Mouse (Mus musculus) kidney, adult 11 months (tissue): ENCODE measurements around the gene Gas2l1.
"Not testable (repeated sequence)": the region's sequence is repeated elsewhere in the genome, so short reads cannot be mapped to it uniquely, and the experiment has no call there.

ENCODE experiments used
- DNase-seq: peaks from one replicate; pipeline ENCODE4 v3.0.0; 2022

Gas2l1 gene

DNA sequence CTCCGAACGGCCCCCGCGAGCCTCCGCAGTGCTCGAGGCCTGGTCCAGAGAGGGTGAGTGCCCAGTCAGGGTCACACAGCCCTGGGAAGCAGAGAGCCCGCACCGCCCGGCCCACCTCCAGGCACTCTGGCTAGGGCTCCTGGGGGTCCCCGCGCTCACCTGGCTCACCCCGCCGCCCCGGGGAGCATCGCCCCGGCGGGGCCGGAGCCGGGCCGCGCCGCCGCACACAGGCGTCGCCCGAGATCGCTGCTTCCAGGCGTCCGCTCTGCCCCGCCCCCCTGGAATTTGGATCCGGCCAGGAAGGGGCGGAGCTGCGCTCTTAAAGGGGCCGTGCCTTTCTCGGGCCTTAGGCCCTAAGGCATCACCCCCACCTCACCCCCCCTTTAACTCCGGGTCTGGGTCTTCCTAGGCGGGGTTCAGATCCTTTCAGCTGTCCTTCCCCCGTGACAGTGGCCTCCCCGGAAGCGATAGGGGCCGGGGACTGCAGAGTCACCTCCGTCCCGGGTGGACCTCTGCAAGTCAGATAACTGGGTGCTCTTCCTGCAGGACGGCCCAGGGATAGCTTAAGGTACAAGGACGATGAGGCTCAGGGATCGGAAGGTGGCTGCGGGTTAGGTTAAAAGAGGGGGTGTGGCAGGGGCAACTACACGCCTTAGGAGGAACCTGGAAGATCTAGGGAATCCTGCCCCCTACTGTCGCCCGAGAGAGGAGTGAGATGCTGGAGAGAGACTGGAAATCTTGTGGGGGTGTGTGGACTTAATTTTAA, at the start of gene Gas2l1:
Gas2l1 (minus strand) TSS at position 272 of the 766 bp plus-strand sequence.
- peak; percentile 86 for DNase-seq

DNA sequence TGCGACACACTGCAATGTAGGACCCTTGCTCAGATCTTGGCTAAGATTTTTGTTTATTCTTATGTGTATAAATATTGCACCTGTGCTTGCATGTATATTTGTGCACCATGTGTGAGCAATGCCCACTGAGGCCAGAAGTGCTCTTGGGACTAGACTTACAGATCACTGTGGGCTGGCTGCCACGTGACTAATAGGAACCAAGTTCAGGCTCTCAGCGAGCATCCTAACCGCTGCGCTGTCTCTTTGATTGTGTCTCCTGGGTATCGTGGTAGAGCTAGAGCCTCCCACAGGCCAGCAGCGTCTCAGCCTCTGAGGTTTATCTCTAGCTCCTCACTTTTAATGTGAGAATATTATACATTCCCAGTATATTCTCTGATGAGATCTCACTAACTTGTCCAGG, 48.5 kb upstream of the Gas2l1 start:
- DNase-seq = no peak

DNA sequence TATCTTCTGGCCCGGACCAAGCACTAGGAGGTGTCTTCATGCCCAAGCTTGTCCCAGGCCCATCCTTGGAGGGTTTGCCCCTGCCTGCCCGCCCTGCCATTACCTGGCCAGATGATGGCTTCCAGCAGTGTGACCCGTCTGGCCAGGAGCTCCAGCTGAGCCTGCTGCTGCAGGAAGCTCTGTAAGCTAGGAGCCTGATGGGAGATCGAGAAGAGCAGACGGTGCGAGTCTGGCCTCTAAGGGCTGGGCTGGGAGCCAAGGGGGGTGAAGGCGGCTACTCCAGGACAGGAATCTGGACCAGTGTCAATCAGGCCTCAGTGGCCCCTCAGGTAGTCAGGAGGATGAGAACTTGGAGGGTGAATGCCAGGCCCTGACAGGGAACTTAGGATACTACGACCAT, 44.3 kb upstream of the Gas2l1 start:
- DNase-seq = no peak

DNA sequence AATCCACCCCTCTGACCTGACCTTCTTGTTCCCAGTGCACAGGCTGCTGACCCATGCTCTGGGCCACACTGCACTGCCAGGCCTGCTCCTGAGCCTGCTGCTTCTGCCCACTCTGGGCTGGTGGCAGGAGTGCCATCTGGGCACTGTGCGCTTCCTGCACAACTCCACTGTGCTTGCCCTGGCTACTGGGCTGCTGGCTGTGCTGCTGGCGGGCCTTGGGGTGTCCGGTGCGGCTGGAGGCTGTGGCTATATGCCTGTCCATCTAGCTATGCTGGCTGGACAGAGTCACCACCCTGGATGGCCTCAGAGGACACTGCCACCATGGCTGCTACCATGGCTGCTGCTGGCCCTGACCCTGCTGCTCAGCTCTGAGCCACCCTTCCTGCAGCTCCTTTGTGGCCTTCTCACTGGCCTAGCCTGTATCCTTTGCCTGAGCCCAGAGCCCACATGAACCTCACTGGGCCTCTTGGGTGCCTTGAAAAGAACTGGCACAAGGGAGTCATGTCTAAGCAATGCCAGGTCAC, 38.9 kb upstream of the Gas2l1 start:
- no peak for DNase-seq

DNA sequence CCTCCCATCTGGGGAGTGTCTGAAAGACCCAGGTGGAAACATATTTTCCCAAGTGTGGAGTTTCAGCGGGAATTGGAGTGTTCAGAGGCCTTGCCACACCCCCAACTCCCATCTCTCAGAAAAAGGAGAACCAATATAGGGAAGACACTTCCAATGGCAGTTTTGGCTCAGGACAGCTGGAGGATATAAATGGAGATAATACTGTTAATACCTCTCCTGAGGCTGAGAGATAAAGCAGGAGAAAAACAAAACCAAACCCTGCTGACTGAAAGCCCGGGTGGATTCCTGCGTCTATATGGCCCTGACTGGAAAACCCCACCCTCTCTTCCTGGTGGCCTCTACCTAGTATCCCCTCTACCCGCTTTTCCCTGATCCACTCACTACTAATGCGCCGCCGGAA, 37.3 kb upstream of the Gas2l1 start:
- no peak for DNase-seq

DNA sequence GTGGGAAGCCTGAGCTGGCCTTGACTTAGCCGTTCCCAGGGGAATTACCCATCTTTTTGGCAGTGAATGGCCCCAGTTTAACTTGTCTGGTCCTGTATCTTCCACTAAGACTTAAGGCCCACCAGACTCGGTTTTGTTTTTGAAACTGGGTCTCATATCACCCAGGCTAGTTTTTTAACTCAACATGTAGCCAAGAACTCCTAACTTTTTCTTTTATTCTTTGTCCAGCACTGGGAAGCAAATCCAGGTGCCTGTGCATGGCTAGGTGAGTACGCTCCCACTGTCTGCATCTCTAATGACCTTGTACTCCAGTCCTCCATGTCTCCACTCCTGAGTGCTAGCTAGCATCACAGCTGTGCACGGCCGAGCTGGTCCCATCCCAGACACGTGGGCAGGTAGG, 36.5 kb upstream of the Gas2l1 start:
- DNase-seq = no peak

DNA sequence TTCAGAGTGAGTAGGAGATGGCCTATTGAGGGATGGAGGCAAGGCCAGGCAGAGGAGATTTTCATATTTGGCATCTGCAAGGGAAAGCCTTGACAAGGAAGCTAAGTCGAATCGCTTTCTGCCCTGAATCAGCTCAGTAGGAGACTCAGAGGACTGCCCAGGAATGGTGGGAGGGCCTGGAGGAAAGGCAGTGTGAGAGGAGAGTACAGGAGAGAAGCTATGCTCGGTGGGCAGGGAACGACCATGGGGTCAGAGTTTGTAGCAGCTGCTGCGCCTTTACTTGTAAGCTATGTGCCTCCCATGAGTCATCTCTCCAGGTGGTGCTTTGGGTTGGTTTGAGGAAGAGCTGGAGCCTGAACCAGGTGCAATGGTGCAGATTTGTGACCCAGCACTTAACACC, 35.7 kb upstream of the Gas2l1 start:
- DNase-seq = no peak

DNA sequence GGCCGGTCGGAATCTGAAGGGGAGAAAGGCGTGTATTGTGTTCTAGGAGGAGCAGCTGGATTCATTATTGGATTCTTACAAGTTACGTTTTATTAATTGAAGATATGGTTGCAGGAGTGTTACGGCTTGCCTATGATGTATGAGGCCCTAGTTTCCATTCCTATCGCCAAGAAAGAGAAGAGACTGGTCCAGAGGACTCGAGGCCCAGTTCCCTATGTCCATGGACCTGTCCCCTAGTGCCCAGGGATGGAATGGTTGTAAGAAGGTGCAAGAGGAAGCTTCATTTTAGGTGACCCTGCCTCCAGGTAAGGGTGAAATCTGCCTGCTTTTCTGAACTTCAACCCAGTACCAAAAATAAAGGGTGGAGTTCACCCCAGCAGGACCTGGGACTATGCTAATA, 35.2 kb upstream of the Gas2l1 start:
- no peak for DNase-seq

DNA sequence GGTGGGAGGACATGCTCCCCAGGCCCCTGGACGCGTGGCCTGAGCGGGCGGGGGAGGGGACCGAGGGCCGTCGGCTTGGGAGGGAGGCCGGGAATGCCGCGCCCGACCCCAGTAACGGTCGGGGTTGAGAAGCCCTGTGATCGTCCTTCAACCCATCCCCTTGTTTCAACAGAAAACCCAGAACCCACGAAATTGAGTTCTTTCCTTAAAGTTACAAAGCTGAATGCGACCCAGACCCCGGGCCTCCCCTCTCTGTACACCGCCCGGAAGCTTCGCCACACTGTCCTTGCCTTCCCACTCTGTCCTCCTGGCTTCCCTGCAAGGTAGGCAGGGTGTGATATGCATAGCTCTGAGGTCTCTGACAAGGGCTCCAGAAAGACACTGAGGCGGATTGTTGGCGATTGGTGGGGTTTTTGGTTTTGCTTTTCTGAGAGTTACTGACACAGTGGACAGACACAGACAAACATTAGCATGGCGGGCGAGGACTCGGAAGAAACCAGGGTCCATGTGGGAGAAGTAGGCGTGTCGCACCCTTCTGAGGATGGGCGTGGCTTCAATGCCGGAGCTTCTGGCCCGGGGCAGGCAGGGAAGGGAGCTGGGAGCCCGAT, 34.6 kb upstream of the Gas2l1 start:
- peak; percentile 83 for DNase-seq

DNA sequence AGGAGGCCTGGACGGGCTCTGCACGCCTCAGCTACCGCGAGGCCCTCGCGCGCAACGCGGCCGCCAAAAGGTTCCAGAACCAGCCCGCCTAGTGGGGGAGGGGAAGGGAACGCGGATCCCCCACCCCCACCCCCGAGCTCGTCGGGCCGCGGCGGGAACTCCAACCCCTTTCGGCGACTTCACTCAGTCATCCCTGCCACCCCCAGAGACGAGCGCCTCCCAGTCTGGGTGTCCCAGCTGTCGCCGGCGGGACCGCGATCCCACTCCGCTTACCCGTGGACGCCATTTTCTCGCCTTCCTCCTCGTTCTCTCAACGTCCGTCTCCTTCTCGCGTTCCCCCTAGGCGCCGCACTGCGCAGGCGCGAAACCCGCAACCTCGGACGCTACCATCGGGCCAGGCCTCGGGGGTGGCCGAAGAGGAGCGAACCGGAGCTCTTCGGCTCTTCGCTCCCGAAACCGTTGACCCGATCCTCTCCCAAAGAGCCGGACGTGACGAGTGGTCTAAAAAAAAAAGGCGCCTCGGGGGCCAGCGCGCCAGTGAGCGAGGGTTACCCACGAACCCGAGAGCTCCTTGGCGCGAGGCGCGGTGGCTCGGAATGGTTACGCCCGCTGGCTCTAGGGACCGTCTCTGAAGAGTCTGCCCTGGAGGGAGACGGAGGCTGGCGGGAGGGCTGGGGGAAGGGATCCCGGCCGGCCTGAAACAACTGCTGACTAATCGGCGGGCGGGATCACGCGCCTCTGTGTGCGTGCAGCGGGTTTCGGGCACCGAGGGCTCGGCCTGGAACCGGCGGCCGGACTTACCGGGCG, 33.8 kb upstream of the Gas2l1 start, which contains the start of the genes Rhbdd3 and Ewsr1:
Rhbdd3 (plus strand) TSS at position 191 of the 807 bp plus-strand sequence.
Ewsr1 (minus strand) TSS at position 531 of the 807 bp plus-strand sequence.
- DNase-seq = peak; percentile 94

DNA sequence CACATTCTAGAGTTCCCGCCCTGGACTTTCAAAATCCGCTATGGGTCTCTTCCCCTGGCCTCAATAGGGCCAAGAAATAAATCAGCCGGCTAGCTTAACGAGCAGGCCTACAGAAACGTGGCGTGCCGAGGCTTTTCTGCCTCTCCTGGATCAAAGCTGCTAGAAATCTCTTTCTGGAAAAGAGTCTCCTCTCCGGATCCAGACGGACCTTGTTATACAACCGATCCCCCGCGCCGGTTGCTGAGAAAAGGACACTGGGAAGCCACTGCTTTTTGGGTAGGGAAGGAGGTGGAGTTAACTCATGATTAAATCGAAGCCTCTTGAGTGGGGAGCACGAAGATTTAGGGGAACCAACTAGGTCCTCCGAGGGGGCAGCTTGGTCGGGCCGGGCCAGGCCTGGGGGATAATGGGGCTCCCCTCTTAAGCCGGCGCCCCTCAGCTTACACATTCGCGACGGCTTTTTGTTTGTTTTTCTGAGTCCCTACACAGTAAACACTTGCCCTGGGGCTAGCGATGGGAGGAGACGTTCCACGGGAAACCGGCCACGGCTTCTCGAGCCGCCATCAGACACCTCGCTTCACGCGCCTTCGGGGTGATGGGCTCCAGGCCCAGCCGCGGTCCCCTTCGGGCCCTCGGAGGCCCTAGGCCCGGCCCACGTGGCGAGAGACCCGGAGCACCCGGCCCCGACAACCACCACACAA, 33.1 kb upstream of the Gas2l1 start:
- peak; percentile 44 for DNase-seq

DNA sequence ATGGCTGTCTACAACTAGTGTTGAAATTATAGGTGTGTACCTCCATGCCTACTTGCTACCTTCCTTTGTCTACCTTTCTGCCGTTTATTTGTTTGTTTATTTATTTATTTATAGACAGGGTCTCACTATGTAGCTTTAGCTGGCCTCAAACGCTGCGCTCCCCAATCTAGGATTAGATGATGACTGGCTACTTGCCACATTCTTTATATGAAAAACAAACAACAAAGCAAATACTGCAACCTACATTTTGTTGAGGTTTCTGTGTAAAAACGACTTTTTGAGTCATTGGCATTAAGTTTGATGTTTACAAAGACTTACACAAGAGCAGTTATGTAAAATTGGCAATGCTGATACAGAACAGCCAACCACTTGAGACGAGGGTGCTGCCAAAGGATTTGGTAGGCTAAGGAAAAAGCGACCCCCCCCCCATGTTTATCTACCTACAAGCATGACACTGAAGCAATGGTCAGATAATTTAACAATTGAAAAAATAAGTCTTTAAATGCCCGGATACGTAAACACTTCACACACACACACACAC, 31.4 kb upstream of the Gas2l1 start:
- DNase-seq = no peak

DNA sequence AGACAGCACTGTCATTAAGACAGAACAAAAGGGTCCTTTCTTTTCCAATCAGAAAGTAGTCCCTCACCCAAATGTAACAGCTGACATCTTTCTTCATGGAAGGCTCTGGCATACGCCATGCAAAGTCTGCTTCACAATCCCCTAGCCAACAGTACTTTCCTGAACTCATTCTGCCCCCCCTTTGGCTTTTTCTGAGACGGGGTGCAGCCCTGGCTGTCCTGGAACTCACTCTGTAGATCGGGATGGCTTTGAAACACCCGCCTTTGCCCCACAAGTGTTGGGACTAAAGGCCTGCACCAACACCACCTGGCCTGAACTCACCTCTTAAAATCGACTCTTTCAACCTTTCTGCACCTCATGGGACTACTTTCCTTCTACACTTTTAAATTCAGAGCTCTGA, 30.8 kb upstream of the Gas2l1 start:
- no peak for DNase-seq

DNA sequence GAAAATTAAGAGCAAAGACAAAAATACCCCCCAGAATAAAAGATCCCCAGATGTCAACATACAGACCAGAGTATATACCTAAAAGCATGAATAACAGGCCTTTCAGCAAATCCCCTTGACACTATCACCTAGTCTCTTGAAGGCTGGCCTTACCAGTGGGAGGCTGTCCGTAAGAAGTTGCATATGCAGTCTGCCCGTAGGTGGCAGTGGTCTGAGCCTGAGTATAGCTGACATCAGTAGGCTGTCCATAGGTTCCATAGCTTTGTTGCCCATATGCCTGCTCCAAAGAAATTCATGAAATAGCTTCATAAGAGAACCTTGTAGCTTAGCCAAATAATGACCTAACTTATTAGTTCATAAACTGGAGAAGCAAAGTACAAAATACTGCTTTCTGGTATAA, 26.6 kb upstream of the Gas2l1 start:
- no peak for DNase-seq

DNA sequence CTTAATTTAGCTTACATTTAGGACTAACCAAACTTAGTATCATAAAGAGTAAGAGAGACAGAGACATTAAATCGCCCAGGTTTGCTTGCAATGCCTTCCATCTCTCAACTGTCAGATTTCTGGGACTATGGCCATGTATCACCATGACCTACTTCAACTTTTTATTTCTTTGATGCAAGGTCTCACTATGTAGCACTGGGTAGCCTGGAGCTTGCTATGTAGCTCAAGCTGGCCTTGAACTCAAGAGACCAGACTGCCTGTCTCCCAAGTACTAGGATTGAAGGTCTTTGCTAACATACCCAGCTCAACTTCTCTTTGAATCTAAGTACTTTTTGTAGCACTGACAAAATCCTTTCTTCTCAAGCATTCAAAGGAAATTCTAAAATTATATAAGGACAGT, 24.0 kb upstream of the Gas2l1 start:
- DNase-seq = no peak

DNA sequence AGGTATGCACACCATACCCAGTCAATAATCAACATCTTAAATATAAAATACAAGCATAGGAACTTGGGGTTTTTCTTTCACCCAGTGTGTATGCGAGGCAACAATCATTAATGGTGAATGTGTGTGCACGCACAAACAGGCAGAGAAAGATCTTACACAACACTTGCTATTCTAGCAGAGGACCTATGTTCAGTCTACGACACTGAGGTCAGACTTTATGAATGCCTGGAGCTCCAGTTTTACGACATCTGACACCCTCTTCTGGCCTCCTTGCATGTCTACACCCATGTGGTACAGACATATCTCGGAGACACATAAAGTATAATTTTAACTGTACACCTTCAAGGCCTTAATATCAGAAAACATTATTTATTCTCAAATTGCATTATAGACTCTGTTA, 11.7 kb upstream of the Gas2l1 start:
- DNase-seq = not testable (repeated sequence)

DNA sequence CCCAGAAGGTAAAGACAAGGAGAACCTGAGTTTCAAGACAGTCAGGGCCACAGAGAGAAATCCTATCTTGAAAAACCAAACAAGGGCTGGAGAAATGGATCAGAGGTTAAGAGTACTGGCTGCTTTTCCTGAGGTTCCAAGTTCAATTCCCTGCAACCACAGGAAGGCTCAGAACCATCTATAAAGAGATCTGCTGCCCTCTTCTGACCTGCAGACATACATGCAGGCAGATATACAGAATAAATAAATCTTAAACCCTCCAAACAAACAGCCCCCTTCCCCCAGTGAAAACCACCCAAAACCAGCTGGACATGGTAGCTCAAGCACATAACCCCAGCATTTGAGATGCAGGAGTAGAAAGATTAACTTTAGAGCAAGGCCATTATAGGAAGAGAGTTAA, 10.6 kb upstream of the Gas2l1 start:
- DNase-seq = no peak

DNA sequence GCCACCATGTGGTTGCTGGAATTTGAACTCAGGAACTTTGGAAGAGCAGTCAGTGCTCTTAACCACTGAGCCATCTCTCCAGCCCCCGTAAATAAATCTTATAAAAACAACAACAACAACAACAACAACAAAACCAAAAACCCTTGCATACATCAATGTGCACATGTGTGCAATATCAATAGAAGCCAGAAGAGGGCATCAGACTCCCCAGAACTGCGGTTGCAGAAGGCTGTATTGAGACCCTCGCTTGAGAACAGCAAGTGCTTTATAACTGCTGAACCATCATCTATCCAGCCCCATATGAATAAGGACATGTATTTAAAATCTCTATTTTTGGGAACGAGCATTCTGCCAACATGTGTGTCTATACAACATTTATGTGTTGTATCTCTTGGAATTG, 9.8 kb upstream of the Gas2l1 start:
- DNase-seq = no peak

DNA sequence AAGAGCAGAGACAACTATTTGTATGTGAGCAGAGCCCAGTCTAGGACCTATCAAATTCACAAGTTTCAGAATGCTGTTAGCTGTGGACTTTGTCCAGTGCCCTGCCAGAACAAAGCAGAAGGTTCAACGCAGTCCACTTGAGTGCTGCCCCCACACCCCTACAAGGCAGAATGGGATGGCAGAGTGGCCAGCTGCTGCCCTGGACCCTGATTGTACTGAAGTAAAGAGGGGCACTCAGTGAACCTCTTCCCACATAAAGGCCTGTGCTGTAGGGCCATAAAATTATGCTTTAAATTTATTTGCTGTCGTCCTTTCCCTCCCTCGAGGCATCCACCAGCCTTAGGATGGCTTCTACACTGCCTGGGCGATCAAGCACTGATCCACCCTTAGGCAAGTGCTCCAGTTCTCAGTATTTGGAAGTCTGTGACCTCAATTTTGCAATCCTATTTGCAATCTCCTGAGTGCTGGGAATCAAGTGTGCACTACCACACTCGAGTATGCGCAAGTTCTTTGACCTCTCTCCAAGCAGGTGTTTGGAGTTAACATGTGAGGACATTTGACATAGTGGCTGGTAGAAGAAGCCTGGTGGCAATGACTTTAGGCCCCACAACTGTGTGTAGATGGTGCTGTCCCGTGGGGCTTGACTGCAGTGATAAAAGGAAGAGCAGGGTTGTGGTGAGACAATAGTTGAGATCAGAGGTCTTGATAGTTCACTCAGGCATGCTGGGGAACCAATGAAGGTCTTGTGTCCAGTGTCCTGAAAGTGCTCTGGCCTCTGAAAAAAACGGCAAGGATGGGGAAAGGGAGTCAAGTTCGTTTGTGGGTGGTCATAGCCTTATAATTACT, 3.2 kb upstream of the Gas2l1 start:
- DNase-seq = no peak

DNA sequence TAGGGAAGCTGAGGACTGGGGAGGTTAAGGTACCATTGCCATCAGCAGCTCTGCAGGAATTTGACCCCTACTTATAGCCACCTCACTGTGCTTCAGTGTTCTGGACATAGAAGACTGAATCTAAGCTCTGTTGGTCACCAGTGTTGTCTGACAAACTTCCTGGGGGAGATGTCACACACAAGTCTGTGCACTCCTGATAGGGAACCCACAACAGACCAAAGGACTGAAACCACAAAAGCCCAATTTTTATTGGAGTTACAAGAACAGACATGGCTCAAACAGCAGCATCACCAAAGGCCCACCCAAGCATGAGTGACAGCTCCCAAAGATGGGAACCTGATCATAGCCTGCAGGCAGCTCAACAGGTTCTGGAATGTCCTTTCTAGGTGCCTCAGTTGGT, 1.9 kb upstream of the Gas2l1 start:
- DNase-seq = no peak

DNA sequence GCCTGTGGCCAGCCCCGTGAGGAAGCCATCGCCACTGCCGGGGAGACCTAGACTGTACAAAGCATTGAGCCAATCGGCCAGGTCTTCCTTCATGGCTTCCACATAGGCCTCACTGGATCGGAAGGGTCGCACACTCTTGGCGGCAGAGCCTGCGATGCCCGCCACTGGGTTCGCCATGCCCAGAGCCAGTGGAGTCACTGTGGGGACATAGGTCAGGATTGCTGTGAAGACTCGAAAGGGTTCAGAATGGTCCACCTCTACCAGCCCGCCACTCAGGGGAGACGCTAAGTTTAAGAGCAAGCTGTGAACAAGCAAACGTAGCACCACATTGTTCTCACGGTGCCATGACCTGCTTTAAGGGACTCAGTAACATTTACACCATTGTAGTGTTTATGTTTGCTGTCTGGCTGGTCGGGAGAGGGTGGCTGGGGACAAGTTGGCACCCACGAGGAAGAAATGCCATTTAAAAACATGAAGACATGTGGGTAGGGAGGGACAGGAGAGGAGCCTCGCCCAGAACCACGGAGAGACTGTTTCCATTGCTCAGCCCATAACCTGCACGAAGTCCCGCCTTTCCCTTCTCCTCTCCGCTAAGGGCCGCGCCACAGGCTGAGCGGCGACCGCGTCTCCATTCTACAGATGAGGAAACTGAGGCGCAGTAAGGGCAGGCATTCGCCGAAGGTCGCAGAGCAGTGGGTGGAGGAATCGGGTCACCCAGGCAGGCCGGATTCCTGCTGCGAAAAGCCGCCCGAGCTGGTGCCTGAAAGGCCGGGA, 658 bp downstream of the Gas2l1 start:
- DNase-seq = peak; percentile 23
